Mouse (Mus musculus): ENCODE data around the gene T. TPM values are rescaled to one million over a fixed set of nuclear protein-coding genes. Genes with fewer than 3 reads are reported as not detected.

The T gene
- polyA plus RNA-seq, 1 experiment from 2014 or later = 1.3 TPM

GRCm38 (mm10) chr17:8410330-8410729 is 23.9 kb upstream of the T start:
- ATAC-seq (ENCODE audit: low FRiP score, low read depth) = no peak
- H3K27ac ChIP-seq = no peak overlapping the region
- 83% methylated on average over 2 of the region's 2 CpGs for WGBS
- no peaks in the 10 kb centered on the region for H3K9me3 ChIP-seq
- H3K4me1 ChIP-seq = peaks cover 25% of the 10 kb centered on the region
- H3K4me2 ChIP-seq (replicated peaks) = no peak overlapping the region
- H3K4me3 ChIP-seq = no peak overlapping the region
- H3K36me3 ChIP-seq = no peaks in the 10 kb centered on the region
- no peak overlapping the region for H3K9ac ChIP-seq
- H3K27me3 ChIP-seq (replicated peaks) = peaks cover 10% of the 10 kb centered on the region

DNA sequence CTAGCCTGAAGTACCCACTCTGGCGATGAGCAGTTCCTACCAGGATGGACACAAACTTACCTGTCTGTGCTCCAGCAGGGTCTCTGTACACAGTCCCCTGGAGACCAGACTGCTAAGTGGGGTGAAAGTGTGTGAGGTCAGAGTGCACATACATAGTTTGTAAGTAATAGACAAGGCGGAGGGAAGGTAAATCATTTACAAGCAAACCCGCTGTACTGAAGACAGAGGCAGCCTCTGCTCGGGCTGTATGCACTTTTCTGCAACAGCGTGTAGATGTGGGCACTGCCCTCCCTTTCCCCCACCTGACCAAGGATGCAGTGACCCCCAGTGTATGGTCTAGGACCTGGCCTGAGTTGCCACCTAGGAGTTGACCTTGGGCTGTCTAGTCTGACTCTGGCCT is 20.6 kb upstream of the T start:
- ATAC-seq (ENCODE audit: low FRiP score, low read depth) = no peak
- Histone ChIP-seq H3K4me1 (peaks cover 21% of the 10 kb centered on the region), H3K9ac (no peak overlapping the region), H3K9me3 (no peaks in the 10 kb centered on the region), H3K4me3 (no peak overlapping the region), H3K36me3 (no peaks in the 10 kb centered on the region), H3K4me2 (replicated peaks) (no peak overlapping the region), H3K27ac (no peak overlapping the region), H3K27me3 (replicated peaks) (peaks cover 10% of the 10 kb centered on the region)
- 35% methylated on average over 5 of the region's 5 CpGs for WGBS

- Histone ChIP-seq H3K4me3 (no peak overlapping the region), H3K9me3 (no peaks in the 10 kb centered on the region), H3K9ac (no peak overlapping the region), H3K4me2 (replicated peaks) (no peak overlapping the region), H3K27me3 (replicated peaks) (peaks cover 7% of the 10 kb centered on the region), H3K4me1 (peaks cover 13% of the 10 kb centered on the region; the same call in 1 of the 2 replicates), H3K36me3 (no peaks in the 10 kb centered on the region), H3K27ac (no peak overlapping the region)
- ATAC-seq (ENCODE audit: low FRiP score, low read depth) = no peak
- 8% methylated on average over 8 of the region's 8 CpGs for WGBS
These were observed 18.7 kb upstream of the T start for GRCm38 (mm10) chr17:8415533-8415932.

- no peak for ATAC-seq (ENCODE audit: low FRiP score, low read depth)
- no peaks in the 10 kb centered on the region for H3K9me3 ChIP-seq
- H3K4me3 ChIP-seq = no peak overlapping the region
- no peaks in the 10 kb centered on the region for H3K36me3 ChIP-seq
- no peak overlapping the region for H3K4me2 ChIP-seq (replicated peaks)
- no peak overlapping the region for H3K27ac ChIP-seq
- H3K4me1 ChIP-seq = peaks cover 13% of the 10 kb centered on the region; the same call in 1 of the 2 replicates
- H3K9ac ChIP-seq = no peak overlapping the region
- 57% methylated on average over 8 of the region's 8 CpGs for WGBS
- H3K27me3 ChIP-seq (replicated peaks) = peaks cover 7% of the 10 kb centered on the region
These were observed 17.4 kb upstream of the T start for GRCm38 (mm10) chr17:8416865-8417264.

DNA sequence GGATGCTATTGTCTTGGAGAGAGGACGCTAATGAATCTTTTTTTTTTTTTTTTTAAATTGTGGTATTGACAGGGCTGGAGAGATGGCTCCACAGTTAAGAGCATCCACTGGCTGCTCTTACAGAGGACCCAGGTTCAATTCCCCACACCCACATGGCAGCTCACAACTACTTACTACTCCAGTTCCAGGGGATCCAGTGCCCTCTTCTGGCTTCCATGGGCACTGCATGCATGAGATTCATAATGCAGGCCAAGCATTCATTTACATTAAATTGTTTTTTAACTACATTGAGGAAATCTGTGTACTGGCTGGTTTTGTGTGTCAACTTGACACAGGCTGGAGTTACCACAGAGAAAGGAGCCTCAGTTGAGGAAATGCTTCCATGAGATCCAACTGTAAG is 13.5 kb upstream of the T start:
- Histone ChIP-seq H3K27ac (no peak overlapping the region), H3K9me3 (no peaks in the 10 kb centered on the region), H3K4me2 (replicated peaks) (no peak overlapping the region), H3K4me1 (0 out of 2 replicates have a peak, but pooled peaks cover 2% of the 10 kb centered on the region), H3K4me3 (no peak overlapping the region), H3K27me3 (replicated peaks) (no peaks in the 10 kb centered on the region), H3K36me3 (no peaks in the 10 kb centered on the region), H3K9ac (no peak overlapping the region)
- no peak for ATAC-seq (ENCODE audit: low FRiP score, low read depth)
- WGBS = 77% methylated on average over 1 of the region's 1 CpGs

DNA sequence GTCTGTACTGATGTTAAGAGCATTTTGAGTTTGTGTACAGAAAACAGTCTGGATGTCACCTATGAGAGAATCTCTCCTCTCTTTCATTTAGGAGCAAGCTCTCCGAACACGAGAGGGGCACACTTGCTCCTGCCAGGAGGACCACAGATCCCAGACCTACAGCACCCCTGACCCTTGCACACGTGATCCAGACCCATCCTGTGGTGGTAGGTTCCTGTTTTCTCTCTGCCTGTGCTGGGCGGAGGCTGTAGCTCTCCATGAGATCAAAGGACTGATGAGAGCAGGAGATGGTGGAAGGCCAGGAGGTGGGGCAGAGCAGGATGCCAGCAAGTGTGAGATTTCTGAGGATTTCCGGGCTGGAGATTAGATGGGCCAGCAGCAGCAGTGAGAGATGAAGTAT is 12.7 kb upstream of the T start:
- H3K27me3 ChIP-seq (replicated peaks) = no peaks in the 10 kb centered on the region
- no peaks in the 10 kb centered on the region for H3K4me1 ChIP-seq
- no peaks in the 10 kb centered on the region for H3K36me3 ChIP-seq
- H3K4me2 ChIP-seq (replicated peaks) = no peak overlapping the region
- no peaks in the 10 kb centered on the region for H3K9me3 ChIP-seq
- H3K27ac ChIP-seq = no peak overlapping the region
- WGBS = 28% methylated on average over 5 of the region's 5 CpGs
- no peak overlapping the region for H3K4me3 ChIP-seq
- no peak for ATAC-seq (ENCODE audit: low FRiP score, low read depth)
- H3K9ac ChIP-seq = no peak overlapping the region

GRCm38 (mm10) chr17:8423283-8423682 is 10.9 kb upstream of the T start:
- no peak for ATAC-seq (ENCODE audit: low FRiP score, low read depth)
- H3K9me3 ChIP-seq = no peaks in the 10 kb centered on the region
- no peaks in the 10 kb centered on the region for H3K4me1 ChIP-seq
- H3K36me3 ChIP-seq = no peaks in the 10 kb centered on the region
- no peak overlapping the region for H3K9ac ChIP-seq
- 61% methylated on average over 2 of the region's 2 CpGs for WGBS
- H3K27me3 ChIP-seq (replicated peaks) = peaks cover 8% of the 10 kb centered on the region
- H3K27ac ChIP-seq = no peak overlapping the region
- H3K4me2 ChIP-seq (replicated peaks) = no peak overlapping the region
- no peak overlapping the region for H3K4me3 ChIP-seq

DNA sequence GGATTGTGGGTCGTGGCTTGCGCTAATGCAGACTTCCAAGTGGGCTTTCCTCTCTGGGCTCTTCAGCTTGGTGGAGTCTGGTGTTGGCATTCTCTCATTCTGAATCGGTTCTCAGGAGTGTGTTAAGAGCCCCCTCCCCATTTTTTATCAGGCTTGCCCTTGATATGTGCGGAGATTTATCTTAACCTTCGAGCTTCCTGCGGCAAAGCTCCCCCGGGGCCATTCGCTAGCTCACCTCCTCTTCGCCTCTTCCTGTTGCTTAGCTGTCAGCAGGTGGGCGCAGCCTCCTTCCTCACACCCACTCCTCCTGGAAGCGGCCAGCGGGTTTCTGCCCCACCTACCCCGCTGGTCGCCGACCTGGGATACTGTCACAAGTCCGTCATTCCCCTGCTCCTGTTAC is 4.8 kb upstream of the T start:
- no peak overlapping the region for H3K9ac ChIP-seq
- ATAC-seq (ENCODE audit: low FRiP score, low read depth) = no peak
- no peak overlapping the region for H3K4me2 ChIP-seq (replicated peaks)
- H3K27ac ChIP-seq = no peak overlapping the region
- H3K27me3 ChIP-seq (replicated peaks) = peaks cover 70% of the 10 kb centered on the region
- under 1% methylated on average over 16 of the region's 16 CpGs for WGBS
- H3K9me3 ChIP-seq = no peaks in the 10 kb centered on the region
- H3K4me1 ChIP-seq = peaks cover 14% of the 10 kb centered on the region
- no peak overlapping the region for H3K4me3 ChIP-seq
- no peaks in the 10 kb centered on the region for H3K36me3 ChIP-seq

- 2% methylated on average over 5 of the region's 5 CpGs for WGBS
These were observed 4.3 kb upstream of the T start for GRCm38 (mm10) chr17:8429896-8430295.

DNA sequence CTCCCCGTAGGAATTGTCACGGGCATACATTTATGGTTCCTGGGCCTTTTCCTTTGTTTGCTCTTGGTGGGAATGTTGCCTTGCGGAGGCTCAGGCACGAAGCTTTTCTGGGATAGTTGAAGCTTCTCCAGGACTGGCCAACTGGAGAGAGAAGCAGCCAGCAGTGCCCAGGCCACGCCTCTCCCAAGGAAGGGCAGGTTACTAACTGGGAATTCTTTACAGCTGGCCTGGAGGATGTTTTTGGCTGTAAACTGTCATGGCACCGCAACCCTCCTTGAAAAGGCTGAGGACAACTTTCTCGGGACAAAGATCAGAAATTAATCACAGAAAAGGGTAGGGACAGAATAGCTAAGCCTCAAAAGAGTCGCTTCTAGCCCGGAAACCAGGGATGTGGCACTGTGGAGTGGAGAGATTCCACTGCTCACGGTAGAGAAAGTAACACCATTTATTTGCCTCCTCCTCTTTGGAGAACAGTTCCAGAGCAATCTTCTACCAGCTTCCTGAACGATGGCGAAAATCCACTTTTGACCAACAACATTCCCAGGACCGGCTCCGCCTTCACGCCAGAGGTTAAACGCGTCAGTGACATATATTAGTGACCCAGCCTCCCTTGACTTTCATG is 1.9 kb upstream of the T start:
- no peaks in the 10 kb centered on the region for H3K36me3 ChIP-seq
- ATAC-seq (ENCODE audit: low FRiP score, low read depth) = no peak
- no peak overlapping the region for H3K27ac ChIP-seq
- no peaks in the 10 kb centered on the region for H3K9me3 ChIP-seq
- H3K4me3 ChIP-seq = no peak overlapping the region
- H3K4me1 ChIP-seq = peaks cover 14% of the 10 kb centered on the region
- under 1% methylated on average over 17 of the region's 17 CpGs for WGBS
- no peak overlapping the region for H3K9ac ChIP-seq
- peaks cover 97% of the 10 kb centered on the region for H3K27me3 ChIP-seq (replicated peaks)
- no peak overlapping the region for H3K4me2 ChIP-seq (replicated peaks)

More at GRCm38 (mm10) chr17:8429896-8430295, 4.3 kb upstream of the T start:
- Histone ChIP-seq H3K27me3 (replicated peaks) (peaks cover 74% of the 10 kb centered on the region), H3K9ac (no peak overlapping the region), H3K27ac (no peak overlapping the region), H3K4me3 (no peak overlapping the region), H3K36me3 (no peaks in the 10 kb centered on the region), H3K4me2 (replicated peaks) (no peak overlapping the region), H3K4me1 (peaks cover 14% of the 10 kb centered on the region), H3K9me3 (no peaks in the 10 kb centered on the region)
- no peak for ATAC-seq (ENCODE audit: low FRiP score, low read depth)

- under 1% methylated on average over 52 of the region's 52 CpGs for WGBS
- Histone ChIP-seq H3K9ac (0 out of 2 replicates have a peak overlapping the region, but pooled peaks have one; percentile 21), H3K4me3 (peak overlapping the region; percentile 9), H3K4me2 (replicated peaks) (peak overlapping the region; percentile 50), H3K36me3 (no peaks in the 10 kb centered on the region), H3K4me1 (peaks cover 14% of the 10 kb centered on the region), H3K9me3 (no peaks in the 10 kb centered on the region), H3K27me3 (replicated peaks) (peaks cover 99% of the 10 kb centered on the region), H3K27ac (no peak overlapping the region)
- ATAC-seq (ENCODE audit: low FRiP score, low read depth) = no peak
These were observed 874 bp upstream of the T start for GRCm38 (mm10) chr17:8433121-8433977.

DNA sequence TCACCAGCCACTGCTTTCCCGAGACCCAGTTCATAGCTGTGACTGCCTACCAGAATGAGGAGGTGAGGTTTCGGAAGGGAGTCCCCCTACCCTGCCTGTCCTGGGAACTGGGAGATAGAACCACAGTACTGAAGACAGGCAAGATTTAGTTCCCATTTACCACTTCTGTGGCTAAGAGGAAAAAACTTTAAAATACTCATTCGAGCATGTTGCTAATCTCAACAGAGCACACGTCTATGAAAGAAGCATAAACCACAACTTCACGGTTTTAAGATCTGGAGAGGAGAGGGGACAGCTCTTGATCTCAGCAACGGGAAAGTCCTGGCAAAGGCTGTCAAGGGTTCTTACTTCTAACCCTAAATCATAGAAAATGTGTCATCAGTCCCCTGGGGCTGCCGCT is 2.0 kb downstream of the T start:
- H3K9me3 ChIP-seq = no peaks in the 10 kb centered on the region
- ATAC-seq (ENCODE audit: low FRiP score, low read depth) = no peak

More for the DNA sequence above, 2.0 kb downstream of the T start:
- H3K4me3 ChIP-seq = no peak overlapping the region
- H3K36me3 ChIP-seq = no peaks in the 10 kb centered on the region
- H3K27ac ChIP-seq = no peak overlapping the region
- no peak overlapping the region for H3K9ac ChIP-seq
- no peak overlapping the region for H3K4me2 ChIP-seq (replicated peaks)
- H3K27me3 ChIP-seq (replicated peaks) = peaks cover 80% of the 10 kb centered on the region
- 39% methylated on average over 7 of the region's 7 CpGs for WGBS
- H3K4me1 ChIP-seq = peaks cover 9% of the 10 kb centered on the region
